In genomic region chr4:150898716-150899365, GRCm38 (mm10) we compare ENCODE assay signal across 9 mouse cellular contexts. TPM values are rescaled to one million over a fixed set of nuclear protein-coding genes. Genes with fewer than 3 reads are reported as not detected.
DNase-seq lines count a peak whose midpoint lies in the region; TF ChIP-seq lines count a peak whose summit lies in the region.
"Had no signal": no experiment of that assay in that cellular context is flagged by ENCODE, and none has a peak within 500 bp of the region (broad histone marks: within the 10 kb centered on the region; RNA-seq: fewer than 3 reads in every experiment).

No protein-coding gene starts in this region.

- no peaks in the 10 kb centered on the region; the same call in 1 of the 2 replicates for H3K4me1 ChIP-seq in lung, adult 2 months (ENCODE audit: control insufficient read depth, insufficient read depth, low read length)
- peaks cover 3% of the 10 kb centered on the region; the same call in 1 of the 2 replicates for H3K4me1 ChIP-seq in olfactory bulb, adult 2 months (ENCODE audit: control insufficient read depth, insufficient read depth, low read length)

- DNase-seq in right cerebral cortex, adult 18-20 months = peak; percentile 46
- DNase-seq in right cerebral cortex, postnatal 36 days (ENCODE audit: low spot score in 2 of 2) = no peak
- DNase-seq in cerebellum, adult 18-20 months = peak; percentile 61 to 64
- DNase-seq in gastrocnemius, postnatal 14 days = peak; percentile 79
- DNase-seq in kidney, adult 8-10 months = peak; percentile 61 to 73
- DNase-seq in lung, adult 2 months = peak; percentile 79
- peak; percentile 70 to 88 for DNase-seq in thymus, postnatal 10 days (ENCODE audit: low spot score in 2 of 2)

- WGBS in lung, adult 2 months = 49% methylated on average over 13 of the region's 13 CpGs
- 57% methylated on average over 13 of the region's 13 CpGs for WGBS in olfactory bulb, adult 2 months

- TF ChIP-seq CTCF in lung, adult 2 months (IDR thresholded peaks at IDR 0.05; ENCODE audit: insufficient read depth, low read length) = peak; percentile 83
- peak; percentile 69 for TF ChIP-seq CTCF in olfactory bulb, adult 2 months (IDR thresholded peaks at IDR 0.05; ENCODE audit: insufficient read depth, low read depth, low read length)

- intact Hi-C loops in gastrocnemius, postnatal 14 days (cut with DNase I; ENCODE audit: low total_unique reads) = loop anchor here (2.0 to 5.0 kb wide), 2 partner anchors 47 to 242 kb away; partner anchors contain the start of gene Errfi1

- H3K4me3 ChIP-seq in lung, adult 2 months (replicated peaks; ENCODE audit: extremely low read depth, low read depth, low read length) = no peak overlapping the region
- H3K4me3 ChIP-seq in olfactory bulb, adult 2 months (ENCODE audit: insufficient read depth, low read depth, low read length) = no peak overlapping the region
- H3K4me3 ChIP-seq: embryonic facial prominence, embryonic 15.5 days had no signal

- no peak overlapping the region for H3K27ac ChIP-seq in olfactory bulb, adult 2 months (ENCODE audit: insufficient read depth, low read depth, low read length)
- H3K27ac ChIP-seq: embryonic facial prominence, embryonic 15.5 days had no signal

- no peak for TF ChIP-seq POLR2A in lung, adult 2 months (IDR thresholded peaks at IDR 0.05; ENCODE audit: borderline replicate concordance, extremely low read depth, low read depth, low read length)
- no peak for TF ChIP-seq POLR2A in olfactory bulb, adult 2 months (IDR thresholded peaks at IDR 0.05; ENCODE audit: insufficient read depth, low read depth, low read length)

RNA-seq across cellular contexts. Expression of gene Park7, which starts 15.4 kb away (rescaled TPM):
- 100 to 1,000 TPM; 642 to 667 TPM for total RNA-seq in gastrocnemius, postnatal 14 days (2021)
- 80.9 and 112 TPM in 2 replicates for polyA plus RNA-seq in lung, adult 2 months (2012; rRNA removed)
- not detected in 2 replicates for polyA plus RNA-seq in olfactory bulb, adult 2 months (2012; ENCODE audit: insufficient read depth, insufficient read length, low replicate concordance, missing spikeins)

RNA-seq across cellular contexts. Expression of gene Tnfrsf9, which starts 15.5 kb away (rescaled TPM):
- total RNA-seq in gastrocnemius, postnatal 14 days (2021) = under 1 TPM; 0.16 to 0.22 TPM
- polyA plus RNA-seq in lung, adult 2 months (2012; rRNA removed) = 0.54 and 1.0 TPM in 2 replicates
- polyA plus RNA-seq in olfactory bulb, adult 2 months (2012; ENCODE audit: insufficient read depth, insufficient read length, low replicate concordance, missing spikeins) = not detected in 2 replicates

RNA-seq across cellular contexts. Expression of gene Errfi1, which starts 45.1 kb away (rescaled TPM):
- total RNA-seq in gastrocnemius, postnatal 14 days (2021) = 10 to 100 TPM; 17.0 to 34.2 TPM
- polyA plus RNA-seq in lung, adult 2 months (2012; rRNA removed) = 53.7 and 85.0 TPM in 2 replicates
- polyA plus RNA-seq in olfactory bulb, adult 2 months (2012; ENCODE audit: insufficient read depth, insufficient read length, low replicate concordance, missing spikeins) = not detected in 2 replicates

Comparison
In these comparisons a context has a peak if more than half of its experiments do, and no peak if none do; other contexts are left out.
1. DNase-seq: peak in right cerebral cortex, adult 18-20 months (single experiment), cerebellum, adult 18-20 months (2 of 2), gastrocnemius, postnatal 14 days (single experiment), kidney, adult 8-10 months (2 of 2), lung, adult 2 months (single experiment) and thymus, postnatal 10 days (2 of 2); none in right cerebral cortex, postnatal 36 days (0 of 2).
2. RNA of gene Errfi1, which starts 45.1 kb away (polyA plus RNA-seq): 53.7 to 85.0 TPM in lung, adult 2 months; not detected in olfactory bulb, adult 2 months; every median in the first group is over 10 times any median in the second.